Mouse (Mus musculus) forebrain, embryonic 15.5 days (tissue): ENCODE results near the gene Hsf2. TPM values are rescaled to one million over a fixed set of nuclear protein-coding genes. Genes with fewer than 3 reads are reported as not detected.
"Not testable (repeated sequence)": the region's sequence is repeated elsewhere in the genome, so short reads cannot be mapped to it uniquely, and the experiment has no call there.

ENCODE experiments used
- ATAC-seq: fragments of 200-750 bp; cut with Nextera tagmentation; replicated peaks from 2 replicates; pipeline ENCODE4 v1.8.0; 2017; ENCODE audit warnings: mild to moderate bottlenecking, moderate TSS enrichment, moderate library complexity
- H3K27ac ChIP-seq: fragments of 300-500 bp; sonication (generic); replicated peaks from 2 replicates; pipeline ENCODE4 v1.5.1; 2015; ENCODE audit warnings: mild to moderate bottlenecking, inconsistent platforms
- H3K27me3 ChIP-seq: fragments of 300-500 bp; sonication (generic); 2 replicates; pipeline ENCODE4 v1.6.1; 2015; ENCODE audit warnings: inconsistent platforms
- H3K36me3 ChIP-seq: fragments of 300-500 bp; sonication (generic); 2 replicates; pipeline ENCODE4 v1.6.1; 2015; ENCODE audit warnings: mild to moderate bottlenecking, inconsistent platforms
- H3K4me1 ChIP-seq: fragments of 300-500 bp; sonication (generic); 2 replicates; pipeline ENCODE4 v1.6.1; 2015; ENCODE audit warnings: inconsistent platforms
- H3K4me2 ChIP-seq: fragments of 300-500 bp; sonication (generic); replicated peaks from 2 replicates; pipeline ENCODE4 v1.6.1; 2015; ENCODE audit warnings: mild to moderate bottlenecking, inconsistent platforms
- H3K4me3 ChIP-seq: fragments of 300-500 bp; sonication (generic); 2 replicates; pipeline ENCODE4 v1.5.1; 2015; ENCODE audit warnings: mild to moderate bottlenecking, inconsistent platforms
- H3K9ac ChIP-seq: fragments of 300-500 bp; sonication (generic); replicated peaks from 2 replicates; pipeline ENCODE4 v1.6.1; 2015; ENCODE audit warnings: mild to moderate bottlenecking, inconsistent platforms
- H3K9me3 ChIP-seq: fragments of 300-500 bp; sonication (generic); 2 replicates; pipeline ENCODE4 v1.6.1; 2016; ENCODE audit warnings: inconsistent platforms
- WGBS: fragments of 180-500 bp; shearing (Covaris S2); methylation state at CpG from one replicate; pipeline ENCODE4 v1.1.7; 2015; ENCODE audit warnings: mixed read lengths; 5-methylcytosine and 5-hydroxymethylcytosine counted together
- polyA plus RNA-seq: library from polyadenylated mRNA; unstranded; fragments of >200 nt; fragmentation: Nextera tagmentation; extraction: Ambion mirVana; gene quantifications from 2 replicates; pipeline ENCODE4 v1.2.1, GENCODE M21; 2015

Hsf2 gene
- polyA plus RNA-seq, result 65.8 and 70.8 TPM in 2 replicates

- no peaks in the 10 kb centered on the region for H3K9me3 ChIP-seq
- peak within 1 kb of the TSS; percentile 90 for H3K9ac ChIP-seq
- H3K27ac ChIP-seq, result peak within 1 kb of the TSS; percentile 98
- H3K4me3 ChIP-seq, result peak within 1 kb of the TSS; percentile 88
- peak; percentile 100 for ATAC-seq
- H3K36me3 ChIP-seq, result no peaks in the 10 kb centered on the region
- H3K4me1 ChIP-seq, result peaks cover 24% of the 10 kb centered on the region
- WGBS, result under 1% methylated on average over 52 of the region's 52 CpGs
- H3K4me2 ChIP-seq, result peak within 1 kb of the TSS; percentile 50
- H3K27me3 ChIP-seq, result no peaks in the 10 kb centered on the region
These were observed at the start of gene Hsf2 for GRCm38 (mm10) chr10:57485908-57486541. Gene Hsf2 (plus strand): TSS chr10:57486385.

GRCm38 (mm10) chr10:57437898-57438297 lies 48.3 kb upstream of the Hsf2 start:
- Histone ChIP-seq H3K4me3 (no peak overlapping the region), H3K9me3 (no peaks in the 10 kb centered on the region), H3K4me2 (no peak overlapping the region), H3K4me1 (no peaks in the 10 kb centered on the region), H3K27me3 (no peaks in the 10 kb centered on the region), H3K36me3 (no peaks in the 10 kb centered on the region), H3K27ac (no peak overlapping the region), H3K9ac (no peak overlapping the region)
- 96% methylated on average over 2 of the region's 2 CpGs for WGBS
- ATAC-seq, result no peak; the same call in 1 of the 2 replicates

GRCm38 (mm10) chr10:57441049-57441448 lies 45.1 kb upstream of the Hsf2 start:
- no peaks in the 10 kb centered on the region for H3K27me3 ChIP-seq
- H3K9me3 ChIP-seq, result no peaks in the 10 kb centered on the region
- no peak overlapping the region for H3K4me2 ChIP-seq
- no peaks in the 10 kb centered on the region for H3K36me3 ChIP-seq
- no peak for ATAC-seq
- no peak overlapping the region for H3K27ac ChIP-seq
- no peak overlapping the region for H3K9ac ChIP-seq
- H3K4me3 ChIP-seq, result no peak overlapping the region
- H3K4me1 ChIP-seq, result no peaks in the 10 kb centered on the region

DNA sequence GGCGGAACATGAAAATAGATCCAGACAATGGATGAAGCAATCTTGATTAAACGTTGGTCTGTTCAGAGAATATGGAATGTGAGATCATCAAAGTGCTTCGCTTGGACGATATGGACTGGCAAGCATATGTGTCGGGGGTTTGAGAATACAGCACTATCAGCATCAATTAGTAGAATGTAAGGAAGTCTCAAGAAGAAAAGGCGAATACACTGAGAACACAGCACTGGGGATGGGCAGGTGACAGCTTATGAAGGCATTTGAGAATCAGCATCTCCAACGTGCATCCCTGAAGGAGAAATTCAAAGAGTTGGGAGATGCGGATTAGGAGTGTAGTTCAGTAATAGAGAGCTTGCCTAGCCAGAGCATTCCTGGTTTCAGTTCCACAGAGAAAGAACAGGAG lies 41.8 kb upstream of the Hsf2 start:
- H3K4me3 ChIP-seq, result no peak overlapping the region
- no peaks in the 10 kb centered on the region for H3K9me3 ChIP-seq
- no peaks in the 10 kb centered on the region for H3K36me3 ChIP-seq
- 72% methylated on average over 8 of the region's 8 CpGs for WGBS
- H3K9ac ChIP-seq, result no peak overlapping the region
- H3K27me3 ChIP-seq, result no peaks in the 10 kb centered on the region
- no peak overlapping the region for H3K4me2 ChIP-seq
- no peak for ATAC-seq
- no peaks in the 10 kb centered on the region for H3K4me1 ChIP-seq
- no peak overlapping the region for H3K27ac ChIP-seq

- H3K9ac ChIP-seq, result no peak overlapping the region
- no peaks in the 10 kb centered on the region for H3K27me3 ChIP-seq
- no peak overlapping the region for H3K27ac ChIP-seq
- no peak for ATAC-seq
- H3K4me2 ChIP-seq, result no peak overlapping the region
- H3K4me3 ChIP-seq, result no peak overlapping the region
- H3K4me1 ChIP-seq, result no peaks in the 10 kb centered on the region
- H3K36me3 ChIP-seq, result no peaks in the 10 kb centered on the region
- H3K9me3 ChIP-seq, result no peaks in the 10 kb centered on the region
- WGBS, result 90% methylated on average over 1 of the region's 1 CpGs
These were observed 40.5 kb upstream of the Hsf2 start for GRCm38 (mm10) chr10:57445655-57446054.

- H3K4me1 ChIP-seq, result no peaks in the 10 kb centered on the region
- H3K4me2 ChIP-seq, result no peak overlapping the region
- peak; percentile 59 for ATAC-seq
- no peak overlapping the region for H3K9ac ChIP-seq
- no peaks in the 10 kb centered on the region for H3K27me3 ChIP-seq
- no peaks in the 10 kb centered on the region for H3K36me3 ChIP-seq
- no peak overlapping the region for H3K4me3 ChIP-seq
- no peak overlapping the region for H3K27ac ChIP-seq
- H3K9me3 ChIP-seq, result no peaks in the 10 kb centered on the region
These were observed 38.5 kb upstream of the Hsf2 start for GRCm38 (mm10) chr10:57447657-57448050.

GRCm38 (mm10) chr10:57448051-57448716 lies 38.0 kb upstream of the Hsf2 start:
- WGBS, result 5% methylated on average over 19 of the region's 19 CpGs
- H3K4me2 ChIP-seq, result peak overlapping the region; percentile 31
- peak; percentile 73 for ATAC-seq
- H3K9me3 ChIP-seq, result no peaks in the 10 kb centered on the region
- no peaks in the 10 kb centered on the region for H3K4me1 ChIP-seq
- H3K27me3 ChIP-seq, result no peaks in the 10 kb centered on the region
- H3K36me3 ChIP-seq, result no peaks in the 10 kb centered on the region
- no peak overlapping the region for H3K27ac ChIP-seq
- no peak overlapping the region for H3K9ac ChIP-seq
- peak overlapping the region; percentile 25 for H3K4me3 ChIP-seq

DNA sequence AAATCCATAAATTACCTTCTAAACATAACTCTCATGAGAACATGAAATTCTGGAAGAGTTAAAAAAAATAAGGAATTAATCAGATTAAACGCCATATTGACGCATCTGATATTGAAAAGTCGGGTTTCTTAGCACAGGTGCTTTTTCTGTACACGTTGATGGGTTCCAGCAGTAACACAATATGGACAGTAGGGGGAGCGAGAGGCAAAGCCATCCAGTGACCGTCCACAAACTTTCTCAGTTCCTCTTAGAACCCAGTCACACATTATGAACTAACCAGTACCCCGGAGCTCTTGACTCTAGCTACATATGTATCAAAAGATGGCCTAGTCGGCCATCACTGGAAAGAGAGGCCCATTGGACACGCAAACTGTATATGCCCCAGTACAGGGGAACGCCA lies 22.9 kb upstream of the Hsf2 start:
- H3K27ac ChIP-seq, H3K4me1 ChIP-seq, H3K4me2 ChIP-seq, ATAC-seq, H3K27me3 ChIP-seq, H3K9me3 ChIP-seq, H3K36me3 ChIP-seq, H3K9ac ChIP-seq, H3K4me3 ChIP-seq: not testable (repeated sequence)
- WGBS, result 27% methylated on average over 10 of the region's 10 CpGs

DNA sequence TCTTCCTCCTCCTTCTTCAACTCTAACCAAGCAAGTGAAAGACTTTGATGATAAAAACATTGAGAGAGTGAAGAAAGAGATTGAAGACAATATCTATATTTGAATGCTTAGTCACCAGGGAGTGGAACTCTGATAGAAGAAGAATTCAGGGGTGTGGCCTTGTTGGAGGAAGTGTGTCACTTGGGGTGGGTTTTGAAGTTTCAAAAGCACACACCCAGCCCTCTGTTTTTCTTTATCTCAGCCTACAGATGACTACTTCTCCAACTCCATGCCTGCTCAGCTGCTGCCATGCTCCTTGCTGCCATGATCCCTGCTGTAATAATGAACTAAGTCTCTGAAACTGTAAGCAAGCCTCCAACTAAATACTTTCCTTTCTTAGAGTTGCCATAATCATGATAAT lies 20.4 kb upstream of the Hsf2 start:
- no peaks in the 10 kb centered on the region for H3K9me3 ChIP-seq
- H3K27ac ChIP-seq, result no peak overlapping the region
- no peak overlapping the region for H3K4me2 ChIP-seq
- H3K4me3 ChIP-seq, result no peak overlapping the region
- H3K9ac ChIP-seq, result no peak overlapping the region
- ATAC-seq, result no peak
- no peaks in the 10 kb centered on the region for H3K27me3 ChIP-seq
- H3K36me3 ChIP-seq, result no peaks in the 10 kb centered on the region
- H3K4me1 ChIP-seq, result no peaks in the 10 kb centered on the region

DNA sequence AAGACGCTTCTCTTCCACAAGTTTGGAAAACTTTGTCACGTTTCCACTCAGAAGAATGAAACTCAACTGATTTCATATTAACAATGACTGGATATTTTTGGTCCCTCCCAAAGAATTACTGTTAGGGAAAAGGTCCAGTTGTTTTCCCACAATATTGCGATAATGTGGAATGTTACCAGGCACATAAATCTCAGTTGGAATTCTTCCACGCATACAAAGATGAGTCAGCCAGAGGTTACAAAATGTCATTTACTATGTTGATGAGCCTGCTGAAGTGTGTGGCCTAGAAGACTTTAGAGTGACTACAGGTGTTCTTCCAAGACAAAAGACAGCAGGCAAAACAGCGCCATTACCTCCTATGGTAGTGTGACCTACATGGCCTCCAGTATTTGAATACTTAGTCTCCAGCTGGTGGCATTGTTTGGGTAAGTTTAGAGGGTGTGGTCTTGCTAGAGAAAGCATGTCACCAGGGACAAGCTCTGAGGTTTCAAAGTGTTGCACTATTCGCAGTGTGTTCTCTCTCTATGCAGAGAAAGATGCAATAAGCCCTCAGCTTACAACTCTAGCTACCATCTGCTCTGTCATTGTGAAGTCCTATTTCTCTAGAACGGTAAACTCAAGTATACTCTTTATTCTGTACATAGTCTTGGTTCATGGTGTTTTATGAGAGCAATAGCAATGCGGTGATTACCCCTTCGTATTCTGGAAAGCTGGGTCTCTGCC lies 8.9 kb upstream of the Hsf2 start:
- Histone ChIP-seq H3K9ac (no peak overlapping the region), H3K4me3 (no peak overlapping the region), H3K4me1 (no peaks in the 10 kb centered on the region), H3K27ac (no peak overlapping the region), H3K4me2 (no peak overlapping the region), H3K9me3 (no peaks in the 10 kb centered on the region), H3K27me3 (no peaks in the 10 kb centered on the region), H3K36me3 (no peaks in the 10 kb centered on the region)
- no peak for ATAC-seq
- WGBS, result 78% methylated on average over 9 of the region's 9 CpGs

- no peaks in the 10 kb centered on the region for H3K9me3 ChIP-seq
These were observed 4.5 kb upstream of the Hsf2 start for GRCm38 (mm10) chr10:57481717-57482116.

DNA sequence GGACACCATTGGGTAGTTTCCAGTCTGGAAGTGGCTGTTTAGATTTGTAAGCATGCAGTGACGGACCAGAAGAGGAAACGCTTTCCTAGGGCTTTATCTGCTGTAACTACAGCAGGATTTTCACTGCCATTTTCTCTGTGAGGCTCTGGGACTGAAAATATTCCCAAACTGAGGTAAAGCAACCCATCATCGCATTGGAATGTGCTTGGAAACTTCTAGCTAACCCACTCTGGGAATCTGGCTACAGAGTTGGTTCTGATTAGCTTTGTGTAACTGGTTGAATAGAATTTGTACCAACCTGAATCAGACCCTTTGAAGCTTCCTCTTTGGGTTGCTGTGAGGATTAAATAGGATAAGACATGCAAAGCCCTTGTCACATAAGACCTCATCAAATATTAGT lies 1.4 kb upstream of the Hsf2 start:
- H3K9ac ChIP-seq, result no peak overlapping the region
- H3K27me3 ChIP-seq, result no peaks in the 10 kb centered on the region
- no peak overlapping the region for H3K4me2 ChIP-seq
- H3K36me3 ChIP-seq, result no peaks in the 10 kb centered on the region
- H3K4me3 ChIP-seq, result no peak overlapping the region
- ATAC-seq, result no peak
- 86% methylated on average over 3 of the region's 3 CpGs for WGBS
- no peak overlapping the region for H3K27ac ChIP-seq
- peaks cover 20% of the 10 kb centered on the region for H3K4me1 ChIP-seq
- H3K9me3 ChIP-seq, result no peaks in the 10 kb centered on the region

More at GRCm38 (mm10) chr10:57481717-57482116, 4.5 kb upstream of the Hsf2 start:
- 21% methylated on average over 5 of the region's 5 CpGs for WGBS
- no peak for ATAC-seq
- no peaks in the 10 kb centered on the region for H3K4me1 ChIP-seq
- H3K4me2 ChIP-seq, result no peak overlapping the region
- H3K27ac ChIP-seq, result no peak overlapping the region
- no peaks in the 10 kb centered on the region for H3K36me3 ChIP-seq
- H3K4me3 ChIP-seq, result no peak overlapping the region
- H3K27me3 ChIP-seq, result no peaks in the 10 kb centered on the region
- H3K9ac ChIP-seq, result no peak overlapping the region
